Mouse (Mus musculus) liver, embryonic 14.5 days (tissue): ENCODE measurements around the gene 1700021F05Rik.
A peak's percentile ranks its signal among the peaks of the same experiment; 100 is the strongest.

ENCODE experiments used
- CTCF ChIP-seq: IDR thresholded peaks from 2 replicates; pipeline ENCODE4 v1.5.1; 2016; ENCODE audit warnings: antibody characterized with exemption, low read depth, control low read depth
- EP300 ChIP-seq: IDR thresholded peaks from 2 replicates; pipeline ENCODE4 v1.6.1; 2016; ENCODE audit warnings: antibody characterized with exemption, low read depth

DNA sequence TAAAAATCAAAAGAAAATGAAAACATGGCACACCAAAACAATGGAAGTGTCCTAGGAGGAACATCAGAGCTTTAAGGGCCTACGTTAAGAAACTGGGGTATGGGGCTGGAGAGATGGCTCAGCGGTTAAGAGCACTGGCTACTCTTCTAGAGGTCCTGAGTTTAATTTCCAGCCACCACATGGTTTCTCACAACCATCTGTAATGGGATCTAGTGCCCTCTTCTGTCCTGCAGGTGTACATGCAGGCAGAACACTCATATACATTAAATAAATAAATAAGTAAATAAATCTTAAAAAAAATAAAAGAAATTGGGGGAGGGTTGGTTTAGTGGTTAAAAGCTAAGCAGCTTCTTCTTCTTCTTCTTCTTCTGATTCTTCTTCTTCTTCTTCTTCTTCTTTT is 20.5 kb upstream of the 1700021F05Rik start:
- peak; percentile 21; the same call in 1 of the 2 replicates for TF ChIP-seq CTCF
- TF ChIP-seq EP300 = no peak
